In genomic region chr8:22162206-22162605, GRCm38 (mm10) we compare ENCODE assay signal across 32 mouse cellular contexts. TPM values are rescaled to one million over a fixed set of nuclear protein-coding genes. Genes with fewer than 3 reads are reported as not detected.
"Had no signal": no experiment of that assay in that cellular context is flagged by ENCODE, and none has a peak within 500 bp of the region (broad histone marks: within the 10 kb centered on the region; RNA-seq: fewer than 3 reads in every experiment).

No protein-coding gene starts in this region.

- H3K4me2 ChIP-seq: embryonic facial prominence, embryonic 12.5 days; embryonic facial prominence, embryonic 13.5 days; embryonic facial prominence, embryonic 15.5 days; forebrain, embryonic 12.5 days; forebrain, embryonic 13.5 days; forebrain, embryonic 15.5 days had no signal

- H3K27ac ChIP-seq: embryonic facial prominence, embryonic 10.5 days; embryonic facial prominence, embryonic 12.5 days; embryonic facial prominence, embryonic 13.5 days; embryonic facial prominence, embryonic 15.5 days; forebrain, embryonic 10.5 days; forebrain, embryonic 12.5 days; forebrain, embryonic 13.5 days; forebrain, embryonic 15.5 days; gastrocnemius, adult 2 months; heart, adult 2 months had no signal

- H3K9me3 ChIP-seq: embryonic facial prominence, embryonic 10.5 days; embryonic facial prominence, embryonic 12.5 days; embryonic facial prominence, embryonic 13.5 days; embryonic facial prominence, embryonic 15.5 days; forebrain, embryonic 10.5 days; forebrain, embryonic 12.5 days; forebrain, embryonic 13.5 days; forebrain, embryonic 15.5 days had no signal

- H3K4me3 ChIP-seq: embryonic facial prominence, embryonic 10.5 days; embryonic facial prominence, embryonic 12.5 days; embryonic facial prominence, embryonic 13.5 days; embryonic facial prominence, embryonic 15.5 days; erythroblast, embryonic 14.5 days; forebrain, embryonic 10.5 days; forebrain, embryonic 12.5 days; forebrain, embryonic 13.5 days; forebrain, embryonic 15.5 days; gastrocnemius, adult 2 months; heart, adult 2 months had no signal

- DNase-seq: cerebellum, adult 2 months; cerebellum, adult 8-10 months; cerebellum, adult 9-10 months; cerebellum, adult 9-11 months; cerebellum, postnatal 10 days; cerebellum, postnatal 14 days; cerebellum, postnatal 25 days; cerebellum, postnatal 36 days; embryo, embryonic 11 days; gastrocnemius, adult 2 months; gastrocnemius, postnatal 10 days; gastrocnemius, postnatal 14 days; gastrocnemius, postnatal 25 days; gastrocnemius, postnatal 36 days; heart, adult 18-20 months; heart, adult 2 months had no signal

- ATAC-seq: forebrain, embryonic 13.5 days; forebrain, embryonic 14.5 days; forebrain, embryonic 15.5 days; forebrain, embryonic 16.5 days had no signal

- H3K27me3 ChIP-seq: embryonic facial prominence, embryonic 12.5 days; embryonic facial prominence, embryonic 13.5 days; embryonic facial prominence, embryonic 15.5 days; forebrain, embryonic 12.5 days; forebrain, embryonic 13.5 days; forebrain, embryonic 15.5 days had no signal

- H3K9ac ChIP-seq: embryonic facial prominence, embryonic 12.5 days; embryonic facial prominence, embryonic 13.5 days; embryonic facial prominence, embryonic 15.5 days; forebrain, embryonic 12.5 days; forebrain, embryonic 13.5 days; forebrain, embryonic 15.5 days had no signal

RNA-seq across cellular contexts. Expression of gene Ckap2, which starts 23.4 kb away (rescaled TPM):
- total RNA-seq: gastrocnemius, adult 2 months had no signal

RNA-seq across cellular contexts. Expression of gene Nek5, which starts 37.4 kb away (rescaled TPM):
- total RNA-seq: common myeloid progenitor, adult 5-6 weeks; gastrocnemius, postnatal 10 days; gastrocnemius, postnatal 14 days; gastrocnemius, postnatal 4 days; granulocyte monocyte progenitor cell, adult 5-6 weeks; heart, adult 2 months; heart, adult 8-10 months had no signal
- polyA plus RNA-seq: embryonic facial prominence, embryonic 11.5 days; embryonic facial prominence, embryonic 13.5 days; erythroblast, embryonic 14.5 days; forebrain, embryonic 10.5 days had no signal
